Mouse (Mus musculus) cerebellum, adult 11-12 months (tissue): ENCODE results near the gene Jam3.
A peak's percentile ranks its signal among the peaks of the same experiment; 100 is the strongest.

ENCODE experiments used
- DNase-seq: peaks from one replicate; pipeline ENCODE4 v3.0.0; 2022

Gene Jam3

GRCm38 (mm10) chr9:27154763-27155530 lies at the start of gene Jam3:
Jam3 (minus strand) TSS chr9:27155421.
- peak; percentile 89 for DNase-seq

- no peak for DNase-seq
These were observed 49.0 kb upstream of the Jam3 start for GRCm38 (mm10) chr9:27204201-27204600.

- DNase-seq, result peak; percentile 32
These were observed 47.9 kb upstream of the Jam3 start for GRCm38 (mm10) chr9:27203134-27203533.

GRCm38 (mm10) chr9:27201472-27202219 lies 46.4 kb upstream of the Jam3 start:
- DNase-seq, result no peak

- peak; percentile 93 for DNase-seq
These were observed 38.4 kb upstream of the Jam3 start for GRCm38 (mm10) chr9:27193592-27194080.

- DNase-seq, result peak; percentile 68
These were observed 37.8 kb upstream of the Jam3 start for GRCm38 (mm10) chr9:27192761-27193591.

GRCm38 (mm10) chr9:27192001-27192760 lies 37.0 kb upstream of the Jam3 start:
- DNase-seq, result peak; percentile 98

- peak; percentile 83 for DNase-seq
These were observed 36.3 kb upstream of the Jam3 start for GRCm38 (mm10) chr9:27191501-27191981.

- DNase-seq, result peak; percentile 68
These were observed 35.2 kb upstream of the Jam3 start for GRCm38 (mm10) chr9:27190461-27190860.

- DNase-seq, result peak; percentile 50
These were observed 34.1 kb upstream of the Jam3 start for GRCm38 (mm10) chr9:27189306-27189705.

GRCm38 (mm10) chr9:27188677-27189241 lies 33.5 kb upstream of the Jam3 start:
- no peak for DNase-seq

GRCm38 (mm10) chr9:27185820-27186219 lies 30.6 kb upstream of the Jam3 start:
- no peak for DNase-seq

GRCm38 (mm10) chr9:27182087-27182486 lies 26.9 kb upstream of the Jam3 start:
- DNase-seq, result no peak

- DNase-seq, result peak; percentile 55
These were observed 25.3 kb upstream of the Jam3 start for GRCm38 (mm10) chr9:27180492-27180891.

- DNase-seq, result no peak
These were observed 23.7 kb upstream of the Jam3 start for GRCm38 (mm10) chr9:27178935-27179334.

- DNase-seq, result peak; percentile 70
These were observed 20.9 kb upstream of the Jam3 start for GRCm38 (mm10) chr9:27176154-27176553.

- no peak for DNase-seq
These were observed 20.5 kb upstream of the Jam3 start for GRCm38 (mm10) chr9:27175682-27176081.

- no peak for DNase-seq
These were observed 20.0 kb upstream of the Jam3 start for GRCm38 (mm10) chr9:27175241-27175640.

GRCm38 (mm10) chr9:27174079-27174478 lies 18.9 kb upstream of the Jam3 start:
- no peak for DNase-seq

GRCm38 (mm10) chr9:27173646-27174045 lies 18.4 kb upstream of the Jam3 start:
- DNase-seq, result no peak

GRCm38 (mm10) chr9:27172839-27173238 lies 17.6 kb upstream of the Jam3 start:
- DNase-seq, result no peak

- DNase-seq, result no peak
These were observed 15.5 kb upstream of the Jam3 start for GRCm38 (mm10) chr9:27170726-27171125.
